Mouse (Mus musculus) olfactory bulb, adult 2 months (tissue): ENCODE measurements at regions not wholly inside any gene's neighbourhood (a gene's known extent, or its start where the extent isn't known, plus 50 kb on each side); places are given as distances from the start of the nearest gene placed in this dataset.

Source experiments
- CTCF ChIP-seq: fragments of 200-500 bp; IDR thresholded peaks from 2 replicates; pipeline ENCODE4 v1.5.1; 2012; ENCODE audit warnings: low read depth, mild to moderate bottlenecking, low read length, moderate library complexity; ENCODE audit not compliant: insufficient read depth
- POLR2A ChIP-seq: fragments of 200-500 bp; IDR thresholded peaks from 2 replicates; pipeline ENCODE4 v1.6.1; 2012; ENCODE audit warnings: mild to moderate bottlenecking, low read depth, low read length, moderate library complexity; ENCODE audit not compliant: insufficient read depth

DNA sequence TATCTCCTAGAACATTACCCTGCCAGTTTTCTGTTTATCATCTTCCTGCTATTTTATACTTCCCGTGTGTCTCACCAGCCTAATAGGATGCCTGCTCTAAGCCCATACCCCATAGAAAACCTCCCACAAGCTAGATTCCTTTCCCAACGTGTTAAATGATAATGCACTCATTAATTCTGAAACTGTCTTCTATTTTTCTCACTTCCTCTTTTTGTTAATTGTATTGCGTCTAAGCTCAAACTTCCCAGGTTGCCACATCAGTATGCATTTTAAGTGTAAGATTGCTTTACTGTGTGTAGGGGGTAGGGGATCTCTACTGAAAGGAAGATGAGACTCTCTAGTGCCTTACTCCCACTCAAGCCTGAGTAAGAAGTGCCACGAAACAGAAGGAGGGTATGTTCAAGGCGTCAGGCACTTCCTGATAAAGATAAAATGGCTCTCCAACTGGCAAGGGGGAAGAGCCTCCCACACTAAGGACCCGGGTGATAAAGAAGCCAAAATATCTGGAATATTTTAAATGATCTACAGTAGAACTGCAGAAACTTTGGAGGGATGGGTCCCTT, 518.0 kb downstream of the Efnb2 start:
- TF ChIP-seq CTCF: no peak
- TF ChIP-seq POLR2A: no peak
